Mouse (Mus musculus): Measurements from ENCODE around the gene Tnk1.

The Tnk1 gene

DNA sequence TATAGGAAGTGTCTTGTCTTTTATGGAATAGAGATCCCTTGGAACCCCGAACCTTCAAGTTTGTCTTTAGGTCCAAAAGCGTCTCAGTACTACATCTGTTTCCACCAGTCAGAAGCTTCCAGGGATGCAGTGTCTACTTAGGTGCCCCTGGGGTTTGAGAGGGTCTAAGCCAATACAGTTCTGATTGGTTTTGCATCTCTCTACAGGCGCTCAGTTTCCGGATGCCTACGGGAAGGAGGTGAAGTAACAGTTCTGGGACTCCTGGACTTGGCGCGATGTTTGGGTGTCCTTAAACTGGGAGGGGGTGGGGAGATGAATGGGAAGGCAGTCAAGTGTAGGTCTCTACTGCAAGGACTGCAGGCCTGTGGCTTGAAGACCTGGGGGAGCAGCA lies 19.8 kb downstream of the Tnk1 start:
- intact Hi-C loops (cut with DNase I): loop anchor here (5.0 kb wide), 1 partner anchor 36 kb away; the partner anchor contains the start of gene Fgf11

DNA sequence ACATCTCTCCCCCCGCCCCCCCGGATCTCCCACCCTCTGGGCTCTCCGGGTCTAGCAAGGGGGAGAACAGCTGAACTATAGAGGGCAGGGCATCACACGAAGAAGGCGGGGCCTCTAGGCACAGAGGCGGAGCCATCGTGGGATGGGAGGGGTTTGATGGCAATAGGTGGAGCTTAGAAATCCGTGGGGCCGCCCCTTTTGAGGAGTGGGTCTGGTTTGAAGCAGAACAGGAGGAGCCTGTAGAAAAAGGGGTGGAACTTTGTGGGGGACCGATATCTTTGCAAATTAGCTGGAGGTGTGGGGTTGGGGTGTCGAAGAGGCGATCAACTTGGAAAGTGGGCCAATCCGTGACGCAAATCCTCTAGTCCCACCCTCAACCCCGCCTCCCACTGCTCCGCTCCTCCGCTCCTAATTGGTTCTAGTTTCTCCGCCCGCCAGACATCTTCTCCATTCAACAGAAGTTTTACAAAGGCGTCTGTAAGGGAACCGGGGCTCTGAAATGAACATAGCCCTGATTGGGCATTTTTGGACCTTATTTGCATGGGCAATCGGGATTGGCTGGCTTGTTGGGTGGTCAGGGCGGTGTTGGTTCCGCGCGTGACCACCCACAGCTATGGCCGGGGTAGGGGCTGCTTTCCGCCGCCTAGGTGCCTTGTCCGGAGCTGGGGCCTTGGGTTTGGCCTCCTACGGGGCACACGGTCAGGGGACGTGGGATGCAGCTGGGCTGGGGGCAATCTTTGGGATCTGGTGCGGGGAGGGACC lies 20.4 kb downstream of the Tnk1 start, which contains the start of gene Tmem256:
Gene Tmem256, plus strand, starts transcription at position 563 of the 762 bp plus-strand sequence.
- intact Hi-C loops (cut with DNase I): loop anchor here (5.0 kb wide), 1 partner anchor 36 kb away; the partner anchor contains the start of gene Fgf11

DNA sequence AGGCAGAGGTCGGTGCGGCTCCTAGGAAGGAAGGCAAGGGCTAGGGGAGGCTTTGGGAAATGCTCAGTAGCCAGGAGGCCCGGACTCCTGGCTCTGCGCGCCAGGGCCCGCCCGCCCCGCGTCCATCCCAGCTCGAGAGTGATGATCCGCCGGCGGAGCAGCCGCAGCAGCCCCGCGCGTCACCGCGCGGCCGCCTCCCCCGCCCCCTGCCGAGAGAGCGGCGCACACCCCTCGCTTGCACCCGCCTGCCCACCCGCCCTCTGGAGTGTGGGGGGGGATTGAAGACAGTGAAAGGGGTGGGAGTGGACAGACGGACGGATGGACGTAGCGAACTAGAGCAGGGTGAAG lies 21.0 kb downstream of the Tnk1 start, which contains the start of gene Nlgn2:
Gene Nlgn2, minus strand, starts transcription at position 181 of the 348 bp plus-strand sequence.
- intact Hi-C loops (cut with DNase I): loop anchor here (5.0 kb wide), 1 partner anchor 35 kb away; the partner anchor contains the start of gene Fgf11

DNA sequence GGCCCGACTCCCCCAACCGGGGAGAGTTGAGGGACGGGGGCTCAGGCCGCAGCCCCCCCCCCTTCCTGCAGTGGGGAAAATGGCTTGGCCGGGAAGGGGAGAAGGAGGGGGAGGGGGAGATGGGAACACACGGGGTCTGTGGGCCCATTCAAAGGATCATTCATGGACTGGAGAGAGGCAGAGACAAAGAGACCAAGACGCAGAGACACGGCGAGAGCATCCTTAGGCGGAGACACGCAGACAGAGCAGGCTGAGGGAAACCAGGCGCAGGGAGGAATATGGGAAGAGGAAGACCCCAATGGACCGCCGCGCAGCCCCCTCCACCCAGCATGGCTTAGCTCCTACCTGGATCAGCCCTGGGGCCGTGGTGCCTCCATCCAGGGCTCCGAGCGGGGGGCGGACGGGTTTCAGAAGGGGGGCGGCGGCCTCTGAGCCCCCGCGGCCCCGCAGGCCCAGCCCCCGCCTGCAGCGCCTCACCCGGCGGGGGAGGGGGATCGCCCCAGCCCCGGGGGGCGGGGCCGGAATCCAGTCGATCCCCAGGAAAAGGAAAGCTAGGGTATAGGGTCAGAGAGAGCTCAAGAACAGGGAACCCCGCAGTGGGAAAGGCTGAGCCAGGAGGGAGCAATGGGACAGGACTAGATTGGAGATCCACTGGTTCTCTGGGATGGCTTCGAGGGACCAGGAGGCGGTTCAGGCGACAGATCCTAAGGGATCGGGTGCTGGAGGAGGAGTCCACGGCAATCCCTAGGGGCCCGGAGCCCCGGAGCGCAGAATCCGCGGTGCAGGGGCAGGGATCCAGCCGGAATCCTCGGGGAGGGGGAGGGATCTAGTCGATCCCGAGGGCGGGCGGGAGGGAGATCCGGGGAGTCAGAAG lies 21.6 kb downstream of the Tnk1 start:
- intact Hi-C loops (cut with DNase I): loop anchor here (5.0 kb wide), 1 partner anchor 35 kb away; the partner anchor contains the start of gene Fgf11

DNA sequence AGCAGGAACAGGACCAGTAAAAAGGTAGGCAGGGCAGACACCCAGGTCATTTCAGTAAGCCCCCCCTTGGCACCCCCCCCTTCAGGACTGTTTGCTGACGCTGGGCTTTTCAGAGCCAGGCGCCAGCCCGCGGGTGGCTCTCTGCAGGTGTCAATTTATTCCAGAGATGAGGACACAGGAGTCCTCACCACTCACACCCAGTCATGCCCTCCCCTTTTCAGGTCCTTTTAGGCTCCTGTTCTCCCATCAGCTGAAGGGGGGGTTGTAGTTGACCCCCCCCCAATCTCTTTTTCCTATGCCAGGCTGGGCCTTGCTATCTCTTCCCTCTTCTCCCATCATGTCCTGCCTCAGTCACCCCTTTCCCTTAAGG lies 22.6 kb downstream of the Tnk1 start:
- intact Hi-C loops (cut with DNase I): loop anchor here (5.0 kb wide), 1 partner anchor 34 kb away; the partner anchor contains the start of gene Fgf11

DNA sequence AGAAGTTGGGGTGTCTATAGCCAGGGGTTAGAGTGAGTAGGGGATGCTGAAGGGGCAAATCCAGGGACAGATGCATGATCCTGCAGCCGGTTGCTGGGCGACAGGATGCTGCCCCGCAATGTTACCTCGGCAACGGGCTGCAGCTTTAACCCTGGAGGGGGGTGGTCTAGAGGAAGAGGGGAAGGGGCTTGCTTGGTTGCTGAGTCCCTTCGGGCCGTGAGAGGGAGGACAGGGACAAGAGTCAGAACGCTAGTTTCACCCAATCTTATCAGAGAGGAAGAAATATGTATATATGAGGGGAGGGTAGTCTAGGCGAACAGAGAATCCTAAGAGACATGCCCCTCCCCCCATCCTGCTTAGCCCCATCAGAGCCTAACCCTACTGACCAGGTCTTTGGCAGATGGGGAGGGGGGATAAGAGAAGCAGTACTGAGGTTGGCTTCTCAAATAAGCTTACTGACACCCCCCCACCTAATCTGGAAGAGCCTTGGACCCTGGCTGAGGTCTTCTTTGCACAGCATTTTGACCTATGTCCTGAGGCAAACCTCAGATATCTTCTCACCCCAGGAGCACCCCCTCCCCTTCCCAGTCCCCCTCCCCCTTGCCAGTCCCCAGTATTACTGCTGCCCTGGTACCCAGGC lies 23.1 kb downstream of the Tnk1 start:
- intact Hi-C loops (cut with DNase I): loop anchor here (5.0 kb wide), 1 partner anchor 33 kb away; the partner anchor contains the start of gene Fgf11

DNA sequence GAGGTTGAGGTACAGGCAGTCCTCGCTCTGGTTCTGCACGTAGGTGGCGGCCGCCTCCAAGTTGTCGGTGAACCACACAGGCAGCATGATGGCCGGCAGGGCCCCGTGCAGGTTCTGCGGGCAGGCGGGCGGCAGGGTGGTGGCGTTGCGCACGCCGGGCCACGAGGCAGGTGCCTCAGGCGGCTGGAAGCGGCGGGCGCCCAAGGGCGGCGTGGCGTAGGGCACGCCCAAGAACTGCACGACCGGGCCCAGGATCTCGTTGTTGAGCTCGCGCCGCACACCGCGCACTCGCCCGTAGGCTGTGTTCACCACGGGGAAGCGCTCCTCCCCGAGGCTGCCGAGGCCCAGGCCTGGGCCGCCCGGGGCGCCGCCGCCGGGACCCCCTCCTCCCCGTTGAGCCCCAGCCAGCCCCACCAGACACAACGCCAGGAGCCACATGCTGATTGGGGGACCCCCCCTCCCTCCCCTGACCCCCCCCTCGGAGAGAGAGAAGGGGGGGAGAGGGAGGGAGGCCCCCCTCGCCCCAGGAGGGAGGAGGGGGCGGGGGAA lies 24.5 kb downstream of the Tnk1 start:
- intact Hi-C loops (cut with DNase I): no loop called here

DNA sequence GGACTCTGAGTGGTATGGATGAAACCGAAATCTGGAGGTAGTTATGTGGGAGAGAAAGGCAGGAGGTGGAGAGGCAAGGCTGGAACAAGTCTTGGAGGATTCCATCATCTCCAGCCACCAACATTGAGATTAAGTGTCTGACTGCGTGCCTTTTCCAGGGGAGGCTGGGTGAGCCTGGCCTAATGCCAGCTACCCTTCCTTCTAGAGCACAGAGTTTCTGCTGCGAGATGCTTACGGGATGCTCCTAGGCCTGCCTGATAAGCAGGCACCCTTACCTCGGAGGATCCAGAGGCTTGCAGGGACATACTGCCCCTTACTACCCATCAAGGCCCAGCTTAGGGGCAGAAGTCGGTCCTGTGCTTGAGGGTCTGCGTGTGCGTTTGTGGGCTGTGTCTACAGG lies 25.0 kb downstream of the Tnk1 start:
- intact Hi-C loops (cut with DNase I): no loop called here

DNA sequence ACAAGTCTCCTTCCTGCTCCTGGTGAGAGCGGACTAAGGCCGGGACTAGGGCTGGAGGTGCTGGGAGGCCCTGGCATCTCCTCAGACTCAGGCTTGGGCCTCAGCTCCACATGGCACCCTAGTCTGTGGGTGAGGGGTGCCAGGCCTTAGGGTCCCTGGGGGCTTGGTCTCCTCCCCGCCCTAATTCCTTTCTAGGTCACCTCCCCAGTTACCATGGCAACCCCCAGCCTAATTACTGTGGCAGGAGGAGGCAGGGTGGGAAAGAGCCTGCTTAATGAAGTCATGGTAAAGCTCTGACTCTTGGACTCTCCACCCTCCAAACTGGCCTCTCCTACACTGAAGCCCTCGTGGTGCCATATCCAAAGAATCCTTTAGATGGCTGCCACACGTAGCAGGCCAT lies 29.7 kb downstream of the Tnk1 start:
- intact Hi-C loops (cut with DNase I): no loop called here

DNA sequence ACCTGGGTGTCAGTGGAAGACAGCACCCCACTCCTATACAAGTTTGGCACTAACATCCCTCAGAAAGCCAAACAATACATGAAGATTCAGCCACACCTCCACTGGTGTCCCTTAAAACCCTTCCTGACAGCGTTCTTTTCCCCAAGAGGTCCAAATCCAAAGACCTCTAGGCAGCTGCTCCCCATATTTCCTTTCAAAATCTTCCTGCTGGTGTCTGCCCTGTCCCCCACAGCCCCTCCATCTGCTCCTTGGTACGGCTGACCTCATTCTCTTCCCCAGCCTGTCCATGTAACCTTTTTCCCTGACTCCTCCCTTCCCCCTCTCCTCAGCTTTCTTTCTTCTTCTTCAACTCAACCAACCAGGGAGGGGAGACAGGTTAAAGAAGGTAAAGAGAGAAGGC lies 35.1 kb downstream of the Tnk1 start:
- intact Hi-C loops (cut with DNase I): no loop called here

DNA sequence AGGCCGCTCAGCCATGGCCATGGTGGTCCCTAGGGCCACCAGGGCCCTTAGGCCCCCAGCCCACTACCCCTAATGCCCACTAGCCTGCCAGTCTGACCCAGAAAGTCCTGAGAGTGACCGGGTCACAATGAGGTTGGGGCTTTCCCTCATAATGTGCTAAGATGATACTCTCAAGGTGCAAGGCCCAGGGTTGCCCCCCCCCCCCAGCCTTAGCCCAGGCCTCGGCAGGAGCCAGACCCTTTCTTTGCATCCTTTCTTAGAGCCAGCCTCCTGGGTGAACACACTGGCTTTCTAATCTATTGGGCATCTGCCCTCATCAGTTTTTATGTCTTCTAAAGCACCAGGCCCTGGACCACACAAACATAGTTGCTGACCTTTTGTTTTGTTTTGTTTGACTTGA lies 36.5 kb downstream of the Tnk1 start, which contains the start of gene Spem1:
Gene Spem1, minus strand, starts transcription at position 101 of the 400 bp plus-strand sequence.
- intact Hi-C loops (cut with DNase I): no loop called here

DNA sequence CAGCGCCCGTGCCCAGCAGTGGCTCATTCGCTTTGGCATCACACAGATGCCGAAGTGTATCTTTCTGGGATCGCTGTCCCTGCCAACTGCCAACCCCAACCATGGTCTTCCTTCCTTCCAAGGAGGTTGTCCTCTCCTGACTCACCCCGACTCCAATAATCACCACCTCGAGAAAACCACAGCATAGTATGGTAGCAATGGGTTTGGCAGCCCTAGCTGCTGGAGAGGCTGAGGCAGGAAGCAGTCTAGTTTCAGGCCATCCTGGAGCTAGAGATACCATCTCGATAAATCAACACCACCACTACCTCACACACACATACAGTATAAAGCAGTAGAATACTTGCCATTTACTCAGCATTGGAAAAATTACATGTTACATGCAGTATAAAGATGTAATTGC lies 39.7 kb downstream of the Tnk1 start:
- intact Hi-C loops (cut with DNase I): no loop called here

DNA sequence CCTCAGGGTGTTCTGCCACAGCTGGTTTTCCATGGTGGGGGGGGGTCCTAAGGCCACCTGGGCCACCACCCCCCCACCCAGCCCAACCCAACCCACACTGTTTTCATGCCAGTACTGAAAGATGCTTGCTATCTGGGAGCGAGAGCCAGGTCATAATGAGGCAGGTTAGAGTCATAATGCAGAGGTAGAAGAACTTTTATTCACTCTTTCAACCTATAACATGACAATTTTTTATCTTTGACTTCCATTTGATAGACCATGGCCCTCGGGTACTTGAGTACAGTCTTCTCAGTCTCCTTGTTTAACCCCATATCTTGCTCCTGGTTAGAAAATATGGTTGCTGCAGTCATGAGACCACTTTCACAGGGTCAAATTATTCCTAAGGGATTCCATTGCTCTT lies 40.2 kb downstream of the Tnk1 start, which contains the start of gene Spem2:
Gene Spem2, minus strand, starts transcription at position 101 of the 400 bp plus-strand sequence.
- intact Hi-C loops (cut with DNase I): no loop called here

DNA sequence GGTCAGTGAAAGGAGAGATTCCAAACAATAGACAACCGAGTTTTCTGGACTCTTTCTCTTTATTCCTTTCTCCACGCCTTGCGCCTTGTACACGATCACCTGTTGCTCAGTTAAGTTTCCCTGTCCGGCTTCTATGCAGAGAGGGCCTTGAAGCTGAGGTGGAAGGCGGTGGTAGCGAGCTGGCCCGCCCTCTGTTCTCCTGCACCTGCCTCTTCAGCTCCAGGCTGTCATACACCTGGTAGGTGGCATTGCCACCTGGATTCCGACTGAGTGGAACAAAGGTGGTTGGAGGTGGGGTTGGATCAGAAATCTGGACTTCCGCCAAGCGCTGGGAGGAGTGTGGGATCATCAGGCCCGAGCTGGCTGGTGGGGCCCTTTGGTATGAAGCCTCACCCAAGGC lies 42.0 kb downstream of the Tnk1 start:
- intact Hi-C loops (cut with DNase I): no loop called here

DNA sequence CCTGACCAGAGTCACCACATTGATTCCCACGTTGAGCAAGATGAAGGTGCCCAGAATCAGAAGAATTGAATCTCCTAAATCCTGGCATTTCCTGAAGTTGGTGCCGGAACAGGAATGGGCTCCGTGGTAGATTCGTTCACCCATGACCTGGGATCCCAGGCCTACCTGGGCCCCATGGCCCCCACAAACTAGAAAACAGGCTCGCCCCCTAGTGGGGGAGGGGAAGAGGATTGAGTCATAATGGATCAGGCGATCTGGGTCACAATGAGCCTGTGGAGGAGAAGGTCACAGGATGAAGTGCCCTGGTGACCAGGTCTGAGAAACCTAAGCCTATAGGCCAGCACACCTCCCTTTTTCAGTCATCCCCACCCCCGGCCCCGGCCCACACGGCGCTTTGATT lies 43.4 kb downstream of the Tnk1 start, which contains the start of gene Gm39566:
Gene Gm39566, minus strand, starts transcription at position 144 of the 400 bp plus-strand sequence.
- intact Hi-C loops (cut with DNase I): no loop called here

DNA sequence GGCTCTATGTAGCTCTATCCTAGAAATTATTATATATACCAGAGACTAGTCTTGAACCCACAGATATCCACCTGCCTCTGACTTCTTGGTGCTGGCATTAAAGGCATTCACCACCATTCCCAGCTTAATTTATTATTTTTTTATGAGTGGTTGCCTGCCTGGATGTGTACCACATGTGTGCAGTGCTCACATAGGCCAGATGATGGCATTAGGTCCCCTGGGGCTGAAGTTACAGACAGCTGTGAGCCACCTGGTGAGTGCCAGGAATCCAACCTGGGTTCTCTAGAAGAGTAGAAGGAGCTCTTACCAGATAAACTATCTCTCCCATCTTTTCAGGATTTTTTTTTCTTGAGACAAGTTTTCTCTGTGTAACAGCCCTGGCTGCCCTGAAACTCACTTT lies 48.2 kb downstream of the Tnk1 start:
- intact Hi-C loops (cut with DNase I): no loop called here

DNA sequence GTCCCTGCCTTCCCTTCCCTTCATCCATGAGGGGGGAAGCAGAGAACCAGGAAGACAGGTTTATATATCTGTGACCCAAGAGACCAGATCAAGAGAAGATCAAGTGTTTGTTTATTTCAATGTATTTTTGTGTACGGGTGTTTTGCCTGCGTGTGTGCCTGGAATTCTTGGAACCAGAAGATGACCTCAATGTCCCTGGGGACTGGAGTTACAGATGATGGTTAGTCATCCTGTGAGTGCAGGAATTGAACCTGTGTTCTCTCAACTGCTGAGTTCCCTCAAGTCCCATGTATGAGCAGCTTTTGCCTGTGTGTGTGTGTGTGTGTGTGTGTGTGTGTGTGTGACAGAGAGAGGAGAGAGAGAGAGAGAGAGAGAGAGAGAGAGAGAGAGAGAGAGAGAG lies 50.9 kb downstream of the Tnk1 start:
- intact Hi-C loops (cut with DNase I): loop anchor here (5.0 kb wide), 1 partner anchor 70 kb away; the partner anchor contains the start of gene Tmem95

DNA sequence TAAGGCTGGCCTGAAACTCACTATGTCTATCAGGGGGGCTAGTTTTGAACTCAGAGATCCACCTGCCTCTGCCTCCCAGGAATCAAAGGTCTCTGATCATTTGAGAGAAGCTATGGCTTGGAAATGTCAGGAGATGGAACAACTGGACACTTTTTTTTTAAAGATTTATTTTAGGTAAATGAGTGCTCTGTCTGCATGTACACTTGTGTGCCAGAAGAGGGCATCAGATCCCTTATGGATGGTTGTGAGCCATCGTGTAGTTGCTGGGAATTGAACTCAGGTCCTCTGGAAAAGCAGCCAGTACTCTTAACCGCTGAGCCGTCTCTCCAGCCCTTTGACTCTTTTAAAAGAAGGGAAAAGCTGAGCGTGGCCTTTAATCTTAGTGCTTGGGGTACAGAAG lies 52.2 kb downstream of the Tnk1 start:
- intact Hi-C loops (cut with DNase I): loop anchor here (5.0 kb wide), 1 partner anchor 71 kb away; the partner anchor contains the start of gene Tmem95

DNA sequence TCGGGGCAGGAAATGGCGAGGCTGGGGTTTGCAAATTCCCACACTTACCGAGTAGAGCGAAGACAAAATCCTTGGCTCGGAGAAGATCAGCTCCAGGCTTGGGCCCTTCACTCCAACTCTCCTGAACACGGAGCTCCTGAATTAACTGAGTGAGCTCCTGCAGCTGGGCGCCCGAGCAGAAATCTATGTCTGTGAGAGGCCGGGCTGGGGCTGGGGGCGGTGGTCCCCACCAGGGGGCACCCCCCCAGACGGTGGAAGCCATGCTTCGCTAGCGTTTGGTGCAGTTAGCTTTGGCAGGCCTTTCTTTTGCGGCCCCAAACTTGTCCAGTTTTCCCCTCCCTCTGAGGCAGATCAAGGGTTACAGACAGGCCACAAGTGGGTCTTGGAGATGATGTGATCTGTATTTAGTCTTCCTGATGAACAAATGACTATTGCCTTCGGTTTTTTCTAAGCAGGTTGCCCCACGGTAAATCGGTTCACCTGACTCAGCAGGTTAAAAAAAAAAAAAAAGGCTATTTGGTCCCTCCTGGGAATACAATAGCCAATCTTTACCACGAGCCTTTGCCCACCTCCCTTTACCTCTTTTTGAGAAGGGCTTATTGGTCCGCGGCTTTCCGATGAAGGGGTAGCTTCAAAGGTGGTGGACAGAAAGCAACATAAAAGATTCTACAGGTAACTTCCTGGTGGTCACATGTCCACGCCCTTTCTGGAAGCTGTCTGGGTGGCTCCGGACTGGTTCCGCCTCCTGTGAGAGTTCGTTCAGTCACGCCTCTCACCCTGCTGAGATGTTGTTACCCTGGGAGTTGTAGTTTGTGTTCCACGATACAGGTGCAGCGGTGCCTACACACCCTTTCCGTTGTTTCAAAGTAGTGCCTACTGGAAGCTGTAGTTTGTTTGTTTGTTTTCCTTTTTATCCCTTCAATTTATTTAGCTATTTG lies 53.3 kb downstream of the Tnk1 start, which contains the start of gene Tmem102:
Gene Tmem102, minus strand, starts transcription at position 653 of the 938 bp plus-strand sequence.
- intact Hi-C loops (cut with DNase I): loop anchor here (5.0 kb wide), 3 partner anchors 32 to 72 kb away; partner anchors contain the start of genes Nlgn2, Tmem256, Tmem95 and Zbtb4

DNA sequence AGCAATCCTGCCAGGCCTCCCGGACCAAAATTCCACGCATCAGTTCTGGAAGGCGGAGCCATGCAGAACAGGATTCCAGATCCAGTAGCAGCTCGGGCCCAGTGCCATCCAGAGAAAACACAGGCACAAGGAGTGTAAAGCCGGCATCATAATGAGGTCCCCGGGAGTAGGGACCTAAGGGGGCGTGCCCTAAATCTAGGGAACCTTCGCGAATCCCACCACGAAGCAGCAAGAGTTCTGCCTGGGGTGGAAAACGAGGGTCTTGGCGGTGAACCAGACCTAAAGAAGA lies 53.9 kb downstream of the Tnk1 start:
- intact Hi-C loops (cut with DNase I): loop anchor here (5.0 kb wide), 2 partner anchors 33 to 37 kb away; partner anchors contain the start of genes Nlgn2, Tmem256 and Zbtb4
